Mouse (Mus musculus): ENCODE measurements around the gene Zfp786.

The Zfp786 gene

GRCm38 (mm10) chr6:47771760-47772159, 58.9 kb downstream of the Zfp786 start:
- peak; percentile 13 to 40 for DNase-seq

- DNase-seq: peak in 1 of 2 experiments; percentile 4
Observed at GRCm38 (mm10) chr6:47771113-47771512, 59.6 kb downstream of the Zfp786 start.

- DNase-seq: peak; percentile 2 to 30
Observed at GRCm38 (mm10) chr6:47769861-47770260, 60.8 kb downstream of the Zfp786 start.
